Mouse (Mus musculus): ENCODE measurements around the gene Kbtbd8. TPM values are rescaled to one million over a fixed set of nuclear protein-coding genes. Genes with fewer than 3 reads are reported as not detected.

The Kbtbd8 gene
- polyA plus RNA-seq, 1 experiment from 2014 or later, result 3.5 TPM

GRCm38 (mm10) chr6:95109691-95110450 is 7.2 kb upstream of the Kbtbd8 start:
- Histone ChIP-seq H3K4me1 (ENCODE audit: control insufficient read depth, insufficient read depth, low read depth, low read length) (no peaks in the 10 kb centered on the region), H3K9ac (ENCODE audit: low read depth, low read length) (no peak overlapping the region), H3K27me3 (replicated peaks; ENCODE audit: control insufficient read depth, insufficient read depth, low read length) (no peaks in the 10 kb centered on the region), H3K36me3 (ENCODE audit: control insufficient read depth, insufficient read depth, low read length) (no peaks in the 10 kb centered on the region), H3K4me3 (ENCODE audit: low read length) (no peak overlapping the region), H3K4me2 (ENCODE audit: low read length) (no peak overlapping the region), H3K27ac (ENCODE audit: low read depth, low read length) (no peak overlapping the region), H3K9me3 (ENCODE audit: control insufficient read depth, low read length) (no peaks in the 10 kb centered on the region)
- ATAC-seq, result no peak
- WGBS, result 86% methylated on average over 6 of the region's 6 CpGs

GRCm38 (mm10) chr6:95112015-95112414 is 5.0 kb upstream of the Kbtbd8 start:
- H3K36me3 ChIP-seq (ENCODE audit: control insufficient read depth, insufficient read depth, low read length), result no peaks in the 10 kb centered on the region
- H3K9me3 ChIP-seq (ENCODE audit: control insufficient read depth, low read length), result no peaks in the 10 kb centered on the region
- WGBS, result 77% methylated on average over 5 of the region's 5 CpGs
- no peak overlapping the region for H3K9ac ChIP-seq (ENCODE audit: low read depth, low read length)
- peaks cover 2% of the 10 kb centered on the region for H3K4me1 ChIP-seq (ENCODE audit: control insufficient read depth, insufficient read depth, low read depth, low read length)
- no peaks in the 10 kb centered on the region for H3K27me3 ChIP-seq (replicated peaks; ENCODE audit: control insufficient read depth, insufficient read depth, low read length)
- no peak overlapping the region for H3K4me3 ChIP-seq (ENCODE audit: low read length)
- no peak overlapping the region for H3K4me2 ChIP-seq (ENCODE audit: low read length)
- ATAC-seq, result no peak
- H3K27ac ChIP-seq (ENCODE audit: low read depth, low read length), result no peak overlapping the region

DNA sequence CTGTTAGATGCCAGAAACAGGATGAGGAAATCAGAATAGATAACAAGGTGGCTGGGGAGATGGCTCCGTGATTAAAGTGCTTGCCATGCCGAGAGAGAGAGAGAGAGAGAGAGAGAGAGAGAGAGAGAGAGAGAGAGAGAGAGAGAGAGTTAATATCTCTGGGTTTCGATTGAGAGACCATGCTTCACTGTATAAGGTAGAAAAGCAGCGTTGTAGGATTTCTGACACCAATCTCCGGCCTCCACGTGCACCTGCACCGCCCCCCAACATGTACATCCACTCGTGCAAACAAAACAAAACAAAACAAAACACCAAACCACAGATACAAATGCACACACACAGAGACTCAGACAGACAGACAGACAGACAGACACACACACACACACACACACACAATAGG is 527 bp upstream of the Kbtbd8 start:
- Histone ChIP-seq H3K27ac (ENCODE audit: low read depth, low read length) (no peak overlapping the region), H3K9me3 (ENCODE audit: control insufficient read depth, low read length) (no peaks in the 10 kb centered on the region), H3K36me3 (ENCODE audit: control insufficient read depth, insufficient read depth, low read length) (no peaks in the 10 kb centered on the region), H3K27me3 (replicated peaks; ENCODE audit: control insufficient read depth, insufficient read depth, low read length) (no peaks in the 10 kb centered on the region), H3K4me2 (ENCODE audit: low read length) (no peak overlapping the region), H3K9ac (ENCODE audit: low read depth, low read length) (no peak overlapping the region), H3K4me3 (ENCODE audit: low read length) (no peak overlapping the region), H3K4me1 (ENCODE audit: control insufficient read depth, insufficient read depth, low read depth, low read length) (peaks cover 9% of the 10 kb centered on the region)
- ATAC-seq, result no peak
- WGBS, result 63% methylated on average over 8 of the region's 8 CpGs

DNA sequence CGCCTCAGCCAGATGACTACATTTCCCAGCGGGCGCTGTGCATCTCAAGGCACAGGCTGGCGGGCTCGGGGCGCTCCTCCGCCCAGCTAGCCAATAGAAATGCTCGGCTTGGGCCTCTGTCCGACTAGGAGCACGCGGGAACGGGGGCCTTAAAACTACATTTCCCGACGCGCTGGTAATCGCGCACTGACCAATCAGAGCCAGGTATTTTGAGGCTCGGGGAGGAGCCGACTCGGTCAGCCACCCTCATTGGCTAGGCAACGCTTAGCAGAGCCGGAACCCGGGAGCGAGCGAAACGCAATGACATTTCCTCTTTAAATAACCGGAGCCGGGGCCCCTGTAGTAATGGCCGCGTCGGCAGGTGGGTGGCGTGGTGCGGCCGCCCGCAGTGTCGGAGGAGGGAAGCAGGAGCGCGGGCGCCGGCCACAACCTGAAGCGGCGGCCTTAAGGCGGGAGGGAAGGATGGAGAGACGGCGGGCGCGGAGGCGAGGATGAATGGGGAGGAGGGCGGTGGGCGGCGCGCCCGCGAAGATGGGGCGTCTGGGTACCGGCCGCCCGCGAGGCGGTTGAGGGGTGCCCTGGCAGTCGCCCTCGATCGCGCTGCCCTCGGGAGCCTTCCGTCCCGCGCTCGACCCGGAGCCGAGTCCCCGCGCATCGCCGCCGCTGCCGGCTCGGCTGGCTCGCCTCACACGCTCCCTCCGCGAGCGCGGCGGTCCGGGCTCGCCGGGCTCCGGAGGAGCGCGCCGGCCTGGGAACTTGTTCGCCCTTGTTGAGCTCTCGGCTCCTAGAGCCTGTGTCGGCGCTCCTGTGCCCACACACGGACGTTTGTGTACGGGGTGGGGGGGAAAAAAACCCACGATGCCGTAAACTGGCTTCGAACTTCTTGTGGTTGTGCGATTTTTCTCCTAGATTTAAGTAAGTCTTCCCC is 838 bp downstream of the Kbtbd8 start:
- Histone ChIP-seq H3K36me3 (ENCODE audit: control insufficient read depth, insufficient read depth, low read length) (peaks cover 5% of the 10 kb centered on the region; the same call in 1 of the 2 replicates), H3K27me3 (replicated peaks; ENCODE audit: control insufficient read depth, insufficient read depth, low read length) (no peaks in the 10 kb centered on the region), H3K9ac (ENCODE audit: low read depth, low read length) (peak overlapping the region; percentile 88), H3K27ac (ENCODE audit: low read depth, low read length) (peak overlapping the region; percentile 94), H3K4me3 (ENCODE audit: low read length) (peak overlapping the region; percentile 66), H3K4me1 (ENCODE audit: control insufficient read depth, insufficient read depth, low read depth, low read length) (peaks cover 9% of the 10 kb centered on the region), H3K4me2 (ENCODE audit: low read length) (peak overlapping the region; percentile 67), H3K9me3 (ENCODE audit: control insufficient read depth, low read length) (no peaks in the 10 kb centered on the region)
- under 1% methylated on average over 100 of the region's 103 CpGs for WGBS
- ATAC-seq, result peak; percentile 100

DNA sequence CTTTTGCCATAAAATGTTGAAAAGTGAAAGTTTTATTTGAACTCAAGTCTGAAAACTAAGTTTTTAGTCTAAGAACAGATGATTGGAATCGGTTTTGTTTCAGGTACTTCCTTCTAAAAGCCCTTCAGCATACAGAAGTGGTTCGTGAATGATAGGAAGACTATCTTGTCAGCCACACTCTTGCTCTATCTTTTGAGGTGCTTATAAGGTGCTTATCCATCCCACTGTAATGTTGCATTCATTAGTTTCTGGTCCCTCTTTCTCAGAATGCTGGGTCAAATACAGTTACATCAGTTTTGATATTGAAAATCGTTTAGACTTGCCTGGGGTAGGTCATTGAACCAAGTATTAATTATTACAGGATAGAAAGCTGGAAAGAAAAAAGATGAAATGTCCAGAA is 2.3 kb downstream of the Kbtbd8 start:
- Histone ChIP-seq H3K9me3 (ENCODE audit: control insufficient read depth, low read length) (no peaks in the 10 kb centered on the region), H3K36me3 (ENCODE audit: control insufficient read depth, insufficient read depth, low read length) (peaks cover 5% of the 10 kb centered on the region; the same call in 1 of the 2 replicates), H3K4me1 (ENCODE audit: control insufficient read depth, insufficient read depth, low read depth, low read length) (peaks cover 17% of the 10 kb centered on the region), H3K4me3 (ENCODE audit: low read length) (no peak overlapping the region), H3K9ac (ENCODE audit: low read depth, low read length) (no peak overlapping the region), H3K4me2 (ENCODE audit: low read length) (no peak overlapping the region), H3K27ac (ENCODE audit: low read depth, low read length) (no peak overlapping the region), H3K27me3 (replicated peaks; ENCODE audit: control insufficient read depth, insufficient read depth, low read length) (no peaks in the 10 kb centered on the region)
- 90% methylated on average over 3 of the region's 3 CpGs for WGBS
- ATAC-seq, result no peak

DNA sequence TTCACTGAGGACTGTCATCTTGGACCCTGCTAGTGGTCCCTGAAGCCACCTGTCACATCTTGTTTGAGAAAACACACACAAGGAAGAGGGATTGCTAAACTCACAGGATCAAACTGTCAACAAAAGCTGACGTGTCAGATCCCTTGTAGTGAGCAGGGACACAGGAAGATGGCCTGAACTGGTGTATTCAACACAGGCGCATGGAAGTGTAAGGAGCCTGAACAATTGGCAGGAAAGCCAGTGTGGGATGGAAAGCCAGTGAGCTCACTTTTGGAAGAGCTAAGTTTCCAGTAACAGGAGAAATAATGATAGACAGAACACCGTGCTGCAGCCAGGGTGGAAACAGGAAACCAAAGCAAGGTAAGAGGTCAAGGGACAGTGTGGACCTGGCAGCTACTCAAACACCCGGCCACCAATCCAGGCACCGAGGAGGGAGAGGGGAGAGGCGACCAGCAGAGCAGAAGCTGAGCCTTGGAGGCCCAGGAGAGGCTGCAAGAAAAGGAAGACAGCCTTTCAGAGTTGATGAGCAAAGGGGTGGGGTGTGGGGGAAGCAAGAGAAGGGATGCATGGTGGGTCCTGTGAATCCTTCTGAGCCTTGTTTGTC is 33.0 kb downstream of the Kbtbd8 start:
- Histone ChIP-seq H3K4me3 (ENCODE audit: low read length) (no peak overlapping the region), H3K4me2 (ENCODE audit: low read length) (no peak overlapping the region), H3K36me3 (ENCODE audit: control insufficient read depth, insufficient read depth, low read length) (no peaks in the 10 kb centered on the region), H3K27ac (ENCODE audit: low read depth, low read length) (no peak overlapping the region), H3K4me1 (ENCODE audit: control insufficient read depth, insufficient read depth, low read depth, low read length) (no peaks in the 10 kb centered on the region), H3K27me3 (replicated peaks; ENCODE audit: control insufficient read depth, insufficient read depth, low read length) (no peaks in the 10 kb centered on the region), H3K9ac (ENCODE audit: low read depth, low read length) (no peak overlapping the region), H3K9me3 (ENCODE audit: control insufficient read depth, low read length) (no peaks in the 10 kb centered on the region)
- WGBS, result 56% methylated on average over 6 of the region's 6 CpGs
- no peak for ATAC-seq

DNA sequence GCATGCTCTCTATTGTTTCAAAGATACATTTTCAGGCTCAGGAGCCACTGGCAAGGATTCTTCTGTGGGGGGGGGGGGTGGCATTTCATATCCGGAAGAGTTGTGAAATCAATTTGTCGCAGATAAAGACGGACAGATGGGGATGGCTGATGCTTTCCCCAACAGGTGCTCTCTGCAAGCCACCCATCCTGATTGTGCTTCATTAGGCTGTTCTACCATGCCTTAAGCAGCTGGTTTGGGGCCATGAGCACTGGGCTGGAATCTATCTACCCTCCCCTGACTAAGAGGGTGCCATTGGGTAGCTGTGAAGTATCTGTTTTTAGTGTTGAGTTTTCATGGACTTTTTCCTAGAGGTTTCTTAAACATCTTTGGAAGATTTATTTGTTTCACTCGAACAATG is 33.8 kb downstream of the Kbtbd8 start:
- no peaks in the 10 kb centered on the region for H3K36me3 ChIP-seq (ENCODE audit: control insufficient read depth, insufficient read depth, low read length)
- no peak overlapping the region for H3K4me3 ChIP-seq (ENCODE audit: low read length)
- H3K27me3 ChIP-seq (replicated peaks; ENCODE audit: control insufficient read depth, insufficient read depth, low read length), result no peaks in the 10 kb centered on the region
- H3K4me1 ChIP-seq (ENCODE audit: control insufficient read depth, insufficient read depth, low read depth, low read length), result no peaks in the 10 kb centered on the region
- WGBS, result 61% methylated on average over 4 of the region's 4 CpGs
- H3K27ac ChIP-seq (ENCODE audit: low read depth, low read length), result no peak overlapping the region
- H3K9ac ChIP-seq (ENCODE audit: low read depth, low read length), result no peak overlapping the region
- H3K4me2 ChIP-seq (ENCODE audit: low read length), result no peak overlapping the region
- H3K9me3 ChIP-seq (ENCODE audit: control insufficient read depth, low read length), result no peaks in the 10 kb centered on the region
- ATAC-seq, result no peak

- WGBS, result 80% methylated on average over 2 of the region's 2 CpGs
Observed at GRCm38 (mm10) chr6:95151563-95151962, 34.5 kb downstream of the Kbtbd8 start.

GRCm38 (mm10) chr6:95163965-95164364 is 46.9 kb downstream of the Kbtbd8 start:
- 75% methylated on average over 4 of the region's 4 CpGs for WGBS
- no peak for ATAC-seq

More at GRCm38 (mm10) chr6:95151563-95151962, 34.5 kb downstream of the Kbtbd8 start:
- Histone ChIP-seq H3K27me3 (replicated peaks; ENCODE audit: control insufficient read depth, insufficient read depth, low read length) (no peaks in the 10 kb centered on the region), H3K9me3 (ENCODE audit: control insufficient read depth, low read length) (no peaks in the 10 kb centered on the region), H3K4me1 (ENCODE audit: control insufficient read depth, insufficient read depth, low read depth, low read length) (no peaks in the 10 kb centered on the region), H3K9ac (ENCODE audit: low read depth, low read length) (no peak overlapping the region), H3K4me3 (ENCODE audit: low read length) (no peak overlapping the region), H3K36me3 (ENCODE audit: control insufficient read depth, insufficient read depth, low read length) (no peaks in the 10 kb centered on the region), H3K27ac (ENCODE audit: low read depth, low read length) (no peak overlapping the region), H3K4me2 (ENCODE audit: low read length) (no peak overlapping the region)
- no peak for ATAC-seq

More at GRCm38 (mm10) chr6:95163965-95164364, 46.9 kb downstream of the Kbtbd8 start:
- Histone ChIP-seq H3K4me2 (ENCODE audit: low read length) (no peak overlapping the region), H3K27me3 (replicated peaks; ENCODE audit: control insufficient read depth, insufficient read depth, low read length) (no peaks in the 10 kb centered on the region), H3K4me3 (ENCODE audit: low read length) (no peak overlapping the region), H3K9ac (ENCODE audit: low read depth, low read length) (no peak overlapping the region), H3K27ac (ENCODE audit: low read depth, low read length) (no peak overlapping the region), H3K4me1 (ENCODE audit: control insufficient read depth, insufficient read depth, low read depth, low read length) (no peaks in the 10 kb centered on the region), H3K9me3 (ENCODE audit: control insufficient read depth, low read length) (no peaks in the 10 kb centered on the region), H3K36me3 (ENCODE audit: control insufficient read depth, insufficient read depth, low read length) (no peaks in the 10 kb centered on the region)

All from hindbrain, embryonic 16.5 days (tissue).